Mouse (Mus musculus): ENCODE data around the gene Gm17677. TPM values are rescaled to one million over a fixed set of nuclear protein-coding genes. Genes with fewer than 3 reads are reported as not detected.

Gene Gm17677
- not detected in 2 replicates for polyA plus RNA-seq (2012; ENCODE audit: insufficient read depth, insufficient read length, low replicate concordance, missing spikeins)

DNA sequence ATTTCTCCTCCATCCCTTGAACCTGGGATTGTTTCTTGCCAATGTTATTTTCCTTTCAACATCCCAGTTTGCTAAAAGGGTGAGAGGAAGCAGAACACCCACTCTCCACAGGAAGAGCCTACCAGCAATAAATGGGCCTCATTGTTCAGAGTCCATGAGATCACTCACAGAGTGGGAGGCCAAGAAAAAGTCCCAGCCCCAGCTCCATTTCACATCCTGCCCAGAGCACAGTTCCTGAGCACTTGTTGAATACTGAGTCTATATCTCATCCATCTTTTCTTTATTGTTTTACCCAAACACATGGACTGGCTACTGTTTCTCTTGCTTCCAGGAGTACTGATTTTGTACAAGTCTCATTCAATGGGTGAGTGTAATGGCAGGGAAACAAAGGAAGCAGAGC lies at the start of gene Gm17677:
Gm17677 (plus strand) TSS at position 301 of the 400 bp plus-strand sequence.
- H3K4me3 ChIP-seq (ENCODE audit: insufficient read depth, low read depth, low read length), result no peak within 1 kb of the TSS
- TF ChIP-seq CTCF (IDR thresholded peaks at IDR 0.05; ENCODE audit: insufficient read depth, low read depth, low read length) (no peak), POLR2A (IDR thresholded peaks at IDR 0.05; ENCODE audit: insufficient read depth, low read depth, low read length) (no peak)
- no peak within 1 kb of the TSS for H3K27ac ChIP-seq (ENCODE audit: insufficient read depth, low read depth, low read length)
- H3K4me1 ChIP-seq (ENCODE audit: control insufficient read depth, insufficient read depth, low read length), result no peaks in the 10 kb centered on the region

DNA sequence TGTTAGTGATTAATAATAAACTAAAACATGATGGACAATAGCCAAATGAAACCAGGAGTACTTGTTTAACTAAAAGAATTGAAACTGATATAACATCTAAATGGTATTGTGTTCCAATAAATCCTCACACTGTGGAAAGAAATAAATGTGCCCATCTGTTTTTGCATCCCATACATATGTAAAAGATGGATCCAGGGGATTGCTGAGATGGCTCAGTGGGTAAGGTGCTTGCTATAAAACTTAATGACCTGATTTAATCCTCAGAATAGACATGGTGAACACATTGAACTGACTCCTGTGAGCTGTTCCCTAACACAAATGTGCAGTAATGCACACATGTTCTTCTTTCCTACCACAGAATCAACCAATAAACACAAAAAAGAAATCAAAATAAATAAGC lies 48.9 kb upstream of the Gm17677 start:
- no peak for TF ChIP-seq POLR2A (IDR thresholded peaks at IDR 0.05; ENCODE audit: insufficient read depth, low read depth, low read length)
- TF ChIP-seq CTCF (IDR thresholded peaks at IDR 0.05; ENCODE audit: insufficient read depth, low read depth, low read length), result no peak
- Histone ChIP-seq H3K27ac (ENCODE audit: insufficient read depth, low read depth, low read length) (no peak overlapping the region), H3K4me1 (ENCODE audit: control insufficient read depth, insufficient read depth, low read length) (no peaks in the 10 kb centered on the region), H3K4me3 (ENCODE audit: insufficient read depth, low read depth, low read length) (no peak overlapping the region)

DNA sequence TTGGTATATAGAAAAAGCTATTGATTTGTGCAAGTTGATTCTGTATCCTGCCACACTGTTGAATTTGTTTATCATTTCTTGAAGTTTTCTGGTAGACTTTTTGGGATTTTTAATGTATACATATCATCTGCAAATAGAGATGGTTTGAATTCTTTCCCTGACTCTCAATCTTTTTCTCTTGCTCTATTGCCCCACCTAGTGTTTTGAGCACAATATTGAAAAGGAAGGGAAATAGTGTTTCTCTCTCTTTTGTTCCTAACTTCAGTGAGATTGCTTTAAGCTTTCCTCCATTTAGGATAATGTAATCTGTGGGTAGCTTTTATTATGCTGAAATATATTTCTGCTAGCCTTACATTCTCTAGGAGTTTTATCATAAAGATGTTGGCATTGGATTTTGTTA lies 33.6 kb upstream of the Gm17677 start:
- Histone ChIP-seq H3K4me1 (ENCODE audit: control insufficient read depth, insufficient read depth, low read length) (no peaks in the 10 kb centered on the region), H3K4me3 (ENCODE audit: insufficient read depth, low read depth, low read length) (no peak overlapping the region), H3K27ac (ENCODE audit: insufficient read depth, low read depth, low read length) (no peak overlapping the region)
- TF ChIP-seq CTCF (IDR thresholded peaks at IDR 0.05; ENCODE audit: insufficient read depth, low read depth, low read length), result no peak
- no peak for TF ChIP-seq POLR2A (IDR thresholded peaks at IDR 0.05; ENCODE audit: insufficient read depth, low read depth, low read length)

DNA sequence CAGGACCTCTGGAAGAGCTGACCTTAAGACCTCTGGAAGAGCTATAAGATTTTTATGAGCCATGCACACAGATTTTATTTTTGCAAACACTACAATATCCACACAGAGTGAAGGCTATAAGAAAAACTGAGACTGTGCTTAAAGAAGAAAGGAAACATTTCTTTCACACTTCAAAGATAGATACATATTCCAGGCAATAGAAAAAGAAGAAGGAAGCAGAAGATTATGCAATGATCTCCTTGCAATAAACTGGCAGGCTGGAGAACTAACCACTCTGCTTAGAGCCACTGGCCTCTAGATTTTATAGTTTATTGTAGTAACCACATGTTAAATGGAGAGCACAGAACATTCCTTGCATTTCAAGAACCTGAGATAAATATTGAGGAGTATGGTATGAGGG lies 16.0 kb downstream of the Gm17677 start:
- H3K4me1 ChIP-seq (ENCODE audit: control insufficient read depth, insufficient read depth, low read length), result no peaks in the 10 kb centered on the region

DNA sequence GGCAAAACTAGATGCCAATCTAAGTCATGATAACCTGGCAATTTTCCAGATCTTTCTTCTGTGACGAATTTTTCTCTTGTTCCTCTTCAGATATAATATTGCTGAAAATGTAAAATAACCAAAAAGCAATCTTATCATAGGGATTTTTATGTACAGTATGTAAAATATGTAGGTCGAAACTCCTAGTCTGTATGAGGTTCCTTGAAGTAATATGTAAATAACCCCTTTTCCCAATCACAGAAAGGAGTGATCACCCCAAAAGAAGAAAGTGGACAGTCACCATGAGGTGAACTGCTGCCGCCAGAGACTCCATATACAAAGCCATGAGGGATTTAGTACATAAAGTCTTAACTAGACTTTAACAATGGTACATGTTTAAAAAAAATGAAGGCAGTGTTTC lies 37.2 kb downstream of the Gm17677 start, which contains the start of gene Gm17727:
Gm17727 (minus strand) TSS at position 101 of the 400 bp plus-strand sequence.
- no peaks in the 10 kb centered on the region for H3K4me1 ChIP-seq (ENCODE audit: control insufficient read depth, insufficient read depth, low read length)
- 59% methylated on average over 3 of the region's 3 CpGs for WGBS

More for the DNA sequence above, 16.0 kb downstream of the Gm17677 start:
- TF ChIP-seq POLR2A (IDR thresholded peaks at IDR 0.05; ENCODE audit: insufficient read depth, low read depth, low read length), result no peak
- Histone ChIP-seq H3K4me3 (ENCODE audit: insufficient read depth, low read depth, low read length) (no peak overlapping the region), H3K27ac (ENCODE audit: insufficient read depth, low read depth, low read length) (no peak overlapping the region)

DNA sequence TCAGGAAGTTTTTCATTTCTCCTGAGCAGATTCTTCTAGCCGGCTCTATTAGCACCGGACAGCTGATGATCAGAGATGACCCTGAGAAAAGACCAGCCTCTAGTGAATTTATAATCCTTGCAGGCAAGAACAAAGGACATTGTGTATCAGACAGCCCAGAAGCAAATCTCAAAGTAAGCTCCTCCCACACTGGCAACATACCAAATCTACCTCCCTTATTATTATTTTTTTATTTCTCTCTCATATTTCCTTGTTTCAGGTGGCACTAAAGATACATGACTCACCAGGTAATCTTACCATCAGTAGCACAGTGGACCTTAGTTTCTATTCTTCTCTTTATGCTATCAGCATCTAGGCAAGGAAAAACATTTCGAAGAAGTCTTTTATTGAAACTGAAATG lies 49.2 kb downstream of the Gm17677 start, which contains the start of the genes Gm27235 and D730048I06Rik:
Gm27235 (minus strand) TSS at position 101 of the 400 bp plus-strand sequence.
D730048I06Rik (minus strand) TSS at position 112 of the 400 bp plus-strand sequence.
- H3K4me1 ChIP-seq (ENCODE audit: control insufficient read depth, insufficient read depth, low read length), result no peaks in the 10 kb centered on the region
- no peak within 1 kb of the TSS for H3K27ac ChIP-seq (ENCODE audit: insufficient read depth, low read depth, low read length)
- 90% methylated on average over 3 of the region's 3 CpGs for WGBS
- no peak within 1 kb of the TSS for H3K4me3 ChIP-seq (ENCODE audit: insufficient read depth, low read depth, low read length)
- TF ChIP-seq CTCF (IDR thresholded peaks at IDR 0.05; ENCODE audit: insufficient read depth, low read depth, low read length), result no peak
- TF ChIP-seq POLR2A (IDR thresholded peaks at IDR 0.05; ENCODE audit: insufficient read depth, low read depth, low read length), result no peak

More for the DNA sequence above, 37.2 kb downstream of the Gm17677 start, which contains the start of gene Gm17727:
- no peak for TF ChIP-seq POLR2A (IDR thresholded peaks at IDR 0.05; ENCODE audit: insufficient read depth, low read depth, low read length)
- TF ChIP-seq CTCF (IDR thresholded peaks at IDR 0.05; ENCODE audit: insufficient read depth, low read depth, low read length), result no peak
- Histone ChIP-seq H3K4me3 (ENCODE audit: insufficient read depth, low read depth, low read length) (no peak within 1 kb of the TSS), H3K27ac (ENCODE audit: insufficient read depth, low read depth, low read length) (no peak within 1 kb of the TSS)

Other genes with a start within 250 kb of the Gm17677 start
- not detected in 2 replicates for gene Gm1113, start 222.8 kb upstream of the Gm17677 start, polyA plus RNA-seq (2012; ENCODE audit: insufficient read depth, insufficient read length, low replicate concordance, missing spikeins)
- not detected in 2 replicates for gene Ddx25, start 182.5 kb upstream of the Gm17677 start, polyA plus RNA-seq (2012; ENCODE audit: insufficient read depth, insufficient read length, low replicate concordance, missing spikeins)
- gene Pus3, start 182.5 kb upstream of the Gm17677 start, polyA plus RNA-seq (2012; ENCODE audit: insufficient read depth, insufficient read length, low replicate concordance, missing spikeins), result not detected in 2 replicates
- gene Pate2, start 170.8 kb upstream of the Gm17677 start, polyA plus RNA-seq (2012; ENCODE audit: insufficient read depth, insufficient read length, low replicate concordance, missing spikeins), result not detected in 2 replicates
- not detected in 2 replicates for gene Hyls1, start 170.7 kb upstream of the Gm17677 start, polyA plus RNA-seq (2012; ENCODE audit: insufficient read depth, insufficient read length, low replicate concordance, missing spikeins)
- gene Pate4, start 129.1 kb upstream of the Gm17677 start, polyA plus RNA-seq (2012; ENCODE audit: insufficient read depth, insufficient read length, low replicate concordance, missing spikeins), result not detected in 2 replicates
- gene Pate3, start 92.8 kb upstream of the Gm17677 start, polyA plus RNA-seq (2012; ENCODE audit: insufficient read depth, insufficient read length, low replicate concordance, missing spikeins), result not detected in 2 replicates
- gene Pate1, start 53.7 kb upstream of the Gm17677 start, polyA plus RNA-seq (2012; ENCODE audit: insufficient read depth, insufficient read length, low replicate concordance, missing spikeins), result not detected in 2 replicates
- gene Gm17727, start 37.1 kb downstream of the Gm17677 start, polyA plus RNA-seq (2012; ENCODE audit: insufficient read depth, insufficient read length, low replicate concordance, missing spikeins), result not detected in 2 replicates
- gene Gm27235, start 49.1 kb downstream of the Gm17677 start, polyA plus RNA-seq (2012; ENCODE audit: insufficient read depth, insufficient read length, low replicate concordance, missing spikeins), result not detected in 2 replicates
- not detected in 2 replicates for gene D730048I06Rik, start 49.1 kb downstream of the Gm17677 start, polyA plus RNA-seq (2012; ENCODE audit: insufficient read depth, insufficient read length, low replicate concordance, missing spikeins)
- not detected in 2 replicates for gene 9230110F15Rik, start 103.1 kb downstream of the Gm17677 start, polyA plus RNA-seq (2012; ENCODE audit: insufficient read depth, insufficient read length, low replicate concordance, missing spikeins)
- gene 9230113P08Rik, start 167.4 kb downstream of the Gm17677 start, polyA plus RNA-seq (2012; ENCODE audit: insufficient read depth, insufficient read length, low replicate concordance, missing spikeins), result not detected in 2 replicates